Mouse (Mus musculus) lung, postnatal 0 days (tissue): ENCODE measurements at regions not wholly inside any gene's neighbourhood (a gene's known extent, or its start where the extent isn't known, plus 50 kb on each side); places are given as distances from the start of the nearest gene placed in this dataset.

Source experiments
- CTCF ChIP-seq: IDR thresholded peaks from 2 replicates; pipeline ENCODE4 v1.5.1; 2016; ENCODE audit warnings: antibody characterized with exemption, mild to moderate bottlenecking
- EP300 ChIP-seq: IDR thresholded peaks from 2 replicates; pipeline ENCODE4 v1.6.1; 2016; ENCODE audit warnings: antibody characterized with exemption, mild to moderate bottlenecking, control low read depth

DNA sequence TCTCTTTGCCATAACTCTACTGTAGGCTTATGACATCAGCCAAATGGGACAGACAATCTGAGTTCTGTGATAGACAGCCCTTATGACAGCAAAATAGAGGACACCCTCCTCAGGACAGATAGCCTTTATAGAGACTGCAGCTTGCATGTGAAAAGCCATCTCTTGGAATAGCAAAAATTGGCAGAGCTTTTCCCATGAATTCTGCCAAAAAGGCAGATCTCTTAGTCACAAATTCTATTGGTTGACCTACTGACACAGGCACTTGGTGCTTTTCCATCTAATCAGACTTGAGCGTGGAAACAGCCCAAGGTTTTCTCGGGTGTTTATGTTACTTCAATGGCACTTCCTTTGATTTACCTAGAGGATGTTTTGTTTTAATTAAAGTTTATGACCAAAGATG is 120.8 kb upstream of the Dph6 start:
- TF ChIP-seq CTCF (no peak), EP300 (no peak)
